Mouse (Mus musculus) kidney, embryonic 14.5 days (tissue): ENCODE measurements around the gene Scai. TPM values are rescaled to one million over a fixed set of nuclear protein-coding genes. Genes with fewer than 3 reads are reported as not detected.

ENCODE experiments used
- ATAC-seq: fragments of 200-750 bp; cut with Nextera tagmentation; 2 replicates; pipeline ENCODE4 v1.8.0; 2017; ENCODE audit warnings: moderate number of reproducible peaks, mild to moderate bottlenecking, moderate TSS enrichment, moderate library complexity; ENCODE audit not compliant: low FRiP score, low TSS enrichment
- H3K27ac ChIP-seq: fragments of 300-500 bp; sonication (generic); 2 replicates; pipeline ENCODE4 v1.5.1; 2014; ENCODE audit warnings: low read depth, mild to moderate bottlenecking, low read length, moderate library complexity, mixed read lengths
- H3K27me3 ChIP-seq: fragments of 300-500 bp; sonication (generic); 2 replicates; pipeline ENCODE4 v1.6.1; 2014; ENCODE audit warnings: mild to moderate bottlenecking, low read length; ENCODE audit not compliant: control insufficient read depth, insufficient read depth
- H3K36me3 ChIP-seq: fragments of 300-500 bp; sonication (generic); 2 replicates; pipeline ENCODE4 v1.6.1; 2014; ENCODE audit warnings: low read length, mixed read lengths; ENCODE audit not compliant: control insufficient read depth, insufficient read depth
- H3K4me1 ChIP-seq: fragments of 300-500 bp; sonication (generic); 2 replicates; pipeline ENCODE4 v1.6.1; 2014; ENCODE audit warnings: low read length, mixed read lengths; ENCODE audit not compliant: control insufficient read depth, insufficient read depth
- H3K4me2 ChIP-seq: fragments of 300-500 bp; sonication (generic); replicated peaks from 2 replicates; pipeline ENCODE4 v1.6.1; 2014; ENCODE audit warnings: low read depth, mild to moderate bottlenecking, low read length
- H3K4me3 ChIP-seq: fragments of 300-500 bp; sonication (generic); 2 replicates; pipeline ENCODE4 v1.5.1; 2014; ENCODE audit warnings: mild to moderate bottlenecking, low read length
- H3K9ac ChIP-seq: fragments of 300-500 bp; sonication (generic); 2 replicates; pipeline ENCODE4 v1.6.1; 2014; ENCODE audit warnings: low read depth, mild to moderate bottlenecking, low read length, moderate library complexity
- H3K9me3 ChIP-seq: fragments of 300-500 bp; sonication (generic); 2 replicates; pipeline ENCODE4 v1.6.1; 2016; ENCODE audit warnings: low read length; ENCODE audit not compliant: control insufficient read depth
- WGBS: fragments of 180-500 bp; shearing (Covaris S2); extraction: QIAGEN DNeasy Blood & Tissue Kit; methylation state at CpG from one replicate; pipeline ENCODE4 v1.1.7; 2014; 5-methylcytosine and 5-hydroxymethylcytosine counted together
- polyA plus RNA-seq: library from polyadenylated mRNA; unstranded; fragments of >200 nt; fragmentation: Nextera tagmentation; extraction: Ambion mirVana; gene quantifications from 2 replicates; pipeline ENCODE4 v1.2.1, GENCODE M21; 2014

Gene Scai
- polyA plus RNA-seq, 1 experiment from 2014 or later: 14.1 TPM

- 77% methylated on average over 2 of the region's 2 CpGs for WGBS
- no peak for ATAC-seq
These were observed 42.5 kb downstream of the Scai start for GRCm38 (mm10) chr2:39148075-39148474.

GRCm38 (mm10) chr2:39146469-39146868 is 44.1 kb downstream of the Scai start:
- Histone ChIP-seq H3K4me2 (no peak overlapping the region), H3K4me1 (no peaks in the 10 kb centered on the region), H3K27me3 (no peaks in the 10 kb centered on the region), H3K36me3 (no peaks in the 10 kb centered on the region), H3K4me3 (no peak overlapping the region), H3K9me3 (no peaks in the 10 kb centered on the region), H3K27ac (no peak overlapping the region), H3K9ac (no peak overlapping the region)
- 91% methylated on average over 1 of the region's 1 CpGs for WGBS
- no peak for ATAC-seq

More at GRCm38 (mm10) chr2:39148075-39148474, 42.5 kb downstream of the Scai start:
- Histone ChIP-seq H3K9me3 (no peaks in the 10 kb centered on the region), H3K4me1 (no peaks in the 10 kb centered on the region), H3K27ac (no peak overlapping the region), H3K4me2 (no peak overlapping the region), H3K4me3 (no peak overlapping the region), H3K36me3 (no peaks in the 10 kb centered on the region), H3K9ac (no peak overlapping the region), H3K27me3 (no peaks in the 10 kb centered on the region)

GRCm38 (mm10) chr2:39142357-39142948 is 48.1 kb downstream of the Scai start:
- Histone ChIP-seq H3K4me3 (no peak overlapping the region), H3K27ac (no peak overlapping the region), H3K9ac (no peak overlapping the region), H3K4me1 (no peaks in the 10 kb centered on the region), H3K36me3 (no peaks in the 10 kb centered on the region), H3K27me3 (no peaks in the 10 kb centered on the region), H3K9me3 (no peaks in the 10 kb centered on the region), H3K4me2 (no peak overlapping the region)
- 88% methylated on average over 3 of the region's 3 CpGs for WGBS
- no peak for ATAC-seq

DNA sequence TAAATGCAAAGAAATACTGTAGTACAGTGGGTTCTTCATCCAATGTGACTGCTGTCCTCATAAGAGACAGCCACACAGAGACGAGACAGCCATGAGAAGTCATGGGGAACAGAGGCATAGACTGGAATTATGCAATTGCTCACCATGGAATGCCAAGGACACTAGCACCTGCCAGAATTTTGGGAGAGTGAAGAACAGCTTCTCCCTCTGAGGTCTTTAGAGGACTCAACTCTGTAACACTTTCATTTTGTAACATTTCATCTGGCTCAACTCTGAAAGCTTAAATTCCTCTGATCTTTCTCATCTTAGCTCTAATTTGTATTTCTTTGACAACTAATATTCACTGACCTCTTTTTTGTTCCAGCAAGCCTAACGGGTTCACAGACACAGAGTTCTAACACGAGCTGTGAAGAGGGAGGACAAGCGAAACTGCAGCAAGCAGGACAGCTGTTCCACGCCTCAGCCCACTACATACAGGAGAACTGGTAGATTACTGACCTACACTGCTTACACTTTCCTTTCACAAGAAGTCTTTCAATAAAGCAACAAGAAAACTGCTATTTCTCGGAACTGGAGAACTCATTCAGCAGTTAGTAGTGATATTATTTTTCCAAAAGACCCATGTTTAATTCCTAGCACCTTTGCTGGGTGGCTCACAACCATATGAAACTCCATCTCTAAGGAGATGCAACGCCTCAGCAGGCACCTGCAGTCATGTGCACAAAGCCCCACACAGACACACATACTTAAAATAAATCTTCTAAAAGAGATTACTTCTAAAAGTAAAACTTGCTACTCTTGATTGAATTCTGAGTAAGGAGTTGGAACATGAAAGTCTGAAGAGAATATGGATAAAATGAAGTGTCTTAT is 49.7 kb downstream of the Scai start:
- H3K27ac ChIP-seq: no peak overlapping the region
- H3K9ac ChIP-seq: no peak overlapping the region
- H3K4me3 ChIP-seq: no peak overlapping the region
- H3K36me3 ChIP-seq: no peaks in the 10 kb centered on the region
- H3K27me3 ChIP-seq: no peaks in the 10 kb centered on the region
- no peaks in the 10 kb centered on the region for H3K9me3 ChIP-seq
- WGBS: 92% methylated on average over 7 of the region's 7 CpGs
- H3K4me2 ChIP-seq: no peak overlapping the region
- ATAC-seq: no peak
- no peaks in the 10 kb centered on the region for H3K4me1 ChIP-seq

- no peak for ATAC-seq
- Histone ChIP-seq H3K27me3 (no peaks in the 10 kb centered on the region), H3K9me3 (no peaks in the 10 kb centered on the region)
These were observed 60.8 kb downstream of the Scai start for GRCm38 (mm10) chr2:39129526-39130326.

DNA sequence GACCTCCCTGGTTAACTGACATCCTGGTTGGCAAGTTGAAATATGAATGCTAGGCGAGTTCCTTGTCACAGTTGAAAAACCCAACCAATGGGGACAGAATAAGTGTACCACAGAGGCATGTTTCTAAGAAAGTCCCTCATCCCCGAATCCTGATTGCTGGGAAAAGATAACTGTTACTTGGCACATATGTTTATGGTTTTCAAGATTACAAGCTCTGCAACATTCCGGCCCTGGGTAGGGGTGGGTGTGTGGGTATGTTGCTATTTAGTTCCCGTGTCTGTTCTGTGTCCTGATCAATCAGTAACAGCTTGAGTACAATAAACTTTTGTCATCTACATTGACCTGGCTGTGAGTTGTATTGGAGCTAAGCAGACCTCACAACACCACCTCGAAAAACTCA is 66.4 kb downstream of the Scai start:
- H3K4me3 ChIP-seq: no peak overlapping the region
- no peak overlapping the region for H3K27ac ChIP-seq
- H3K4me2 ChIP-seq: no peak overlapping the region
- H3K36me3 ChIP-seq: peaks cover 31% of the 10 kb centered on the region
- H3K9ac ChIP-seq: no peak overlapping the region
- H3K27me3 ChIP-seq: no peaks in the 10 kb centered on the region
- no peaks in the 10 kb centered on the region for H3K4me1 ChIP-seq
- no peak for ATAC-seq
- H3K9me3 ChIP-seq: no peaks in the 10 kb centered on the region
- WGBS: 85% methylated on average over 5 of the region's 5 CpGs

More at GRCm38 (mm10) chr2:39129526-39130326, 60.8 kb downstream of the Scai start:
- Histone ChIP-seq H3K4me3 (no peak overlapping the region), H3K4me1 (no peaks in the 10 kb centered on the region), H3K36me3 (peaks cover under 1% of the 10 kb centered on the region; the same call in 1 of the 2 replicates), H3K4me2 (no peak overlapping the region), H3K27ac (no peak overlapping the region), H3K9ac (no peak overlapping the region)
- WGBS: 92% methylated on average over 3 of the region's 3 CpGs

DNA sequence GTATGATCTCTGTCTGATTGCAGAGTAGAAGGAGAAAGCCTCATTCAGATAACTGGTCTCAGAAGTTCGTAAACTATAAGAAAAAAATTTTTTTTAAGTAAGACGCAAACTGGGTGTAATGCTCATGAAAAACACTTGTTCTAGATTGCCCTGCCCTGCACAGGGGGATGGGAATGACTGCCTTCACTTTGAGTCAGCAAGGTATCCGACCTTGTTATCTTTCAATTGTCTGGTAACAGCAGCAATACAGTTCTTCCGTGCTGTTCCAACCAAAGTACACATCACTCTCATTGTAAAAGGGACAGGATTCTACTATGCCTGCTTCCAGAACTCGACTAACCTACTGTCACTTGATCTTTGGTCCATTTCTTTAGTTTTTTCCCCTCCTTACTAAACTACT is 69.4 kb downstream of the Scai start:
- Histone ChIP-seq H3K4me2 (no peak overlapping the region), H3K9me3 (no peaks in the 10 kb centered on the region), H3K36me3 (peaks cover 50% of the 10 kb centered on the region), H3K27ac (no peak overlapping the region), H3K27me3 (no peaks in the 10 kb centered on the region), H3K4me3 (no peak overlapping the region), H3K4me1 (no peaks in the 10 kb centered on the region), H3K9ac (no peak overlapping the region)
- WGBS: 93% methylated on average over 5 of the region's 5 CpGs
- ATAC-seq: no peak

- no peaks in the 10 kb centered on the region for H3K9me3 ChIP-seq
- 85% methylated on average over 2 of the region's 2 CpGs for WGBS
- H3K27me3 ChIP-seq: no peaks in the 10 kb centered on the region
- H3K4me3 ChIP-seq: no peak overlapping the region
- ATAC-seq: no peak
- no peaks in the 10 kb centered on the region for H3K4me1 ChIP-seq
- peaks cover 42% of the 10 kb centered on the region for H3K36me3 ChIP-seq
- no peak overlapping the region for H3K9ac ChIP-seq
- no peak overlapping the region for H3K4me2 ChIP-seq
- H3K27ac ChIP-seq: no peak overlapping the region
These were observed 74.0 kb downstream of the Scai start for GRCm38 (mm10) chr2:39116583-39116982.
